Mouse (Mus musculus) CD4-positive naive resting alpha-beta T cell, adult 76 days (primary cell): ENCODE data around the gene Unc45a. TPM values are rescaled to one million over a fixed set of nuclear protein-coding genes. Genes with fewer than 3 reads are reported as not detected.

Source experiments
- total RNA-seq: library from RNA; stranded (reverse); gene quantifications from one replicate; pipeline ENCODE4 v1.2.4, GENCODE M21; 2023

The Unc45a gene
- 152 TPM for total RNA-seq

GRCm38 (mm10) chr7:80340793-80341192, at the start of gene Unc45a:
Gene Unc45a, minus strand, starts transcription at chr7:80341005.

GRCm38 (mm10) chr7:80387633-80388543, 47.1 kb upstream of the Unc45a start, which contains the start of gene Fes:
Gene Fes, minus strand, starts transcription at chr7:80387946.

GRCm38 (mm10) chr7:80371041-80371751, 30.4 kb upstream of the Unc45a start, which contains the start of gene Man2a2:
Gene Man2a2, minus strand, starts transcription at chr7:80371375.

GRCm38 (mm10) chr7:80342858-80343257, 2.1 kb upstream of the Unc45a start, which contains the start of gene Hddc3:
Gene Hddc3, plus strand, starts transcription at chr7:80343104.

GRCm38 (mm10) chr7:80324043-80324815, 16.6 kb downstream of the Unc45a start, which contains the start of gene Rccd1:
Gene Rccd1, minus strand, starts transcription at chr7:80324454.

DNA sequence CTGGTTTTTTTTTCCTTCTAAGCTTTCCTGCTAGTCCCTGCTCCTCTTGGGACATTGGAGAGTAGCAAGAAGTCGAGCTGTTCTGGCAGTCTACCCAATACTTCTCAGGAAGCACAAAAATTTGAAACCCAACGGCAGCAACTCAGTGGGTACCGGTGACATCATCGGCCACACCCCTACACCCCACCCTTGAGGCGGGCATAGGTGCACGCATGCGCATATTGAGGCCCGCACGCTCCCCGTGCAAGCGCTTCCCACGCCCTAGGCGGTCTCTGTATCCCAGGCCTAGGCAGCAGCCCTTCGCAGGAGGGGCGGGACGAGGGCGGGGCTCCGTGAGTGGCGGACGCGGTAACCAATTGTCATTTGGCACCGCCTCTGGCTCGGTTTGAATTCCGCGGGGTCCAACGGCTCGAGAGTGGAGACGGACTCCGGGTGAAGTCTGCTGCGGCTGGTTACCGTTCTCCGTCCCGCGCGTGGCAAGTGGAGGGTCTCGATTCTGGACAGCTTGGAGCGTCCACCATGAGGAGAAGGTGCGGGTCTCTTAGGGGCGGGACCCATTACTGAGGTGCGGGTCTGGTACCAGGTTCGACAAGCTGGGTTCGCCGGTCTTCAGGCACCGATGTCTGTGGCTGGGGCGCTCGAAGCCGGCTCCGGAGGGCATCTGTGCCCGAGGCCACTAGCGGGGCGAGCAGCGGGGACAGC, 46.6 kb downstream of the Unc45a start, which contains the start of gene Prc1:
Gene Prc1 (plus strand): TSS at position 389 of the 702 bp plus-strand sequence.

Other genes with a start within 250 kb of the Unc45a start
- 35.5 TPM for gene Idh2, start 225.6 kb downstream of the Unc45a start, total RNA-seq
- 47.7 TPM for gene Sema4b, start 154.2 kb downstream of the Unc45a start, total RNA-seq
- 45.7 TPM for gene Cib1, start 108.2 kb downstream of the Unc45a start, total RNA-seq
- gene Gdpgp1, start 108.1 kb downstream of the Unc45a start, total RNA-seq, result 4.7 TPM
- 1.1 TPM for gene Ttll13, start 94.6 kb downstream of the Unc45a start, total RNA-seq
- gene Ngrn, start 79.8 kb downstream of the Unc45a start, total RNA-seq, result 13.7 TPM
- gene Vps33b, start 71.4 kb downstream of the Unc45a start, total RNA-seq, result 28.5 TPM
- gene Prc1, start 46.6 kb downstream of the Unc45a start, total RNA-seq, result 3.7 TPM
- 32.3 TPM for gene Rccd1, start 16.6 kb downstream of the Unc45a start, total RNA-seq
- 5.2 TPM for gene Hddc3, start 2.1 kb upstream of the Unc45a start, total RNA-seq
- gene Man2a2, start 30.4 kb upstream of the Unc45a start, total RNA-seq, result 116 TPM
- gene Fes, start 46.9 kb upstream of the Unc45a start, total RNA-seq, result 11.7 TPM
- 80.8 TPM for gene Furin, start 64.4 kb upstream of the Unc45a start, total RNA-seq
- gene Blm, start 194.1 kb upstream of the Unc45a start, total RNA-seq, result 17.4 TPM